Mouse (Mus musculus) embryo, embryonic 11.5 days (tissue): ENCODE data around the gene Trub2.
"Not testable (repeated sequence)": the region's sequence is repeated elsewhere in the genome, so short reads cannot be mapped to it uniquely, and the experiment has no call there.

ENCODE experiments used
- DNase-seq: peaks from one replicate; pipeline ENCODE4 v3.0.0-alpha.2; 2012; ENCODE audit warnings: low read depth, low spot score

Gene Trub2

DNA sequence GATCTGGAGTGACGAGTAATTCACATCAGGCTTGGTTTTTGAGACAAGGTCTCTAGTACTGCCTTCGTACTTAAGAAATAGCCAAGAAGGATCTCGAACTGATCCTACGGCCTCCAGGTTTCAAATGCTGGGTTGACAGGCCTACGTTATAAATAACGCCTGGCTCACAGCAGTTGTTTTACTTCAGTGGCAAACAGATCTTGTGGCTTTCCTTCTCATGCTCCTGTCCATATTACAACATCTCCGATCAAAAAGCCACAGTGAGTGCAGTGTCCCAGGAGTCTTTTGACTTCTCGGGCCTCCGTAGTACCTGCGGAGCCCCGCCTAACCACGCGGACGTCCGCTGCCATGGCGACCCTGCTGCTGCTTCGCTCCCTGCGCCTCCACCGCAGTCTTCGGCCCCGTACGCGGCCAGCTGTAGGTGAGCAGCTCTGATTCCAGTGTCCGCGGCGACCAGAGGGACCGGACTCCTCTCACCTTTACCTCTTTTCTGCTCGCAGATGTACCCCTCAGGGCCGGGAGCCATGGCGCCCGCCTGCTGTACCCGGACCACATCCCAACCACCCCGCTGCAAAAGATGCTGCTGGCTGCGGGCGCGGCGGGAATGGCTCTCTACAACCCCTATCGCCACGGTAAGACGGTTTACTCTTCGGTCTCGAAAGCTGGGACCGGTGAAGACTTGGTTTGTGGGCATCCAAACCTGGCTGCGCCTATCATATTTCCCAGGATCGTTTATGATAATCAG is at the start of gene Trub2:
Trub2 (minus strand) TSS at position 566 of the 745 bp plus-strand sequence.
- peak; percentile 56 for DNase-seq

DNA sequence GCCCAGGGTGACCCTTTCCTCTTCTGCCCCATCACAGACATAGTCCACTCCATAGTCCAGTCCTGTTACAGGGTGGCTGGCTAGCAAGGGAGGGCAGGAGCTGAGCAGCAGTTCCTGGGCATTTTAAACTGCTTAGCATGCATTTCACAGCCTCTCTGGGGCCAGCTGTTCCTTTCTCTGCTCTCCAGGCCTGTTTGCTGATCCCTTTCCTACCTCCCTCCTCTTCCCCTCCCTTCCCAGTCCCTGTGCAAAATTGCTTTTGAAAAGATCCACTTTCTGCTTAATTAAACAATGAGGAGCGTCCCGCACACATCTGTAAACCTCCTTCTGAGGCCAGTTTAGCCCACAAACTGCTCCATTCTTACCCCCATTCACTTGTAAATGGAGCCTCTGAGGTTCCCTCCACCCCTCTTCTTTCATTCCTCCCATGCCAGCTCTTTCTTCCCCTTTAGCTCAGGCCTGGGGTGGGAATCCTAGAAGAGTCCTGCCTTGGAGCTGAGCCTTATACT is 47.1 kb upstream of the Trub2 start:
- no peak for DNase-seq

DNA sequence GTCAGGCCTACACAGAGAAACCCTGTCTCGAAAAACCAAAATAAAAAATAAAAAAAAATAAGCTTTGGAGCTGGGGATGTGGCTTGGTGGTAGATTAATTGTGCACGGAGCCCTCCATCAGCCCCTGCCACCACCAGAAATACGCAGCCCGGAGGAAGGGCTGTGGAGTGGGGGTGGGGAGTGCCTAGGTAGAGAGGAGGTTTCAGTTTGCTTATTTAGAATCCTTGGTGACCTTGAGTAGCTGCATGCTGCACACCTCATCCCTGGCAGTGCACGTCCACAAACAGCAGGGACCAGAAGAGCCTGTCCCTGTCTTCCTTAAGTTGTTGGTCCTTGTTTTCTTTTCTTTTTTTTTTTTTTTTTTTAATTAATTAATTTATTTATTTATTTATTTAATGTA is 45.5 kb upstream of the Trub2 start:
- DNase-seq: no peak

DNA sequence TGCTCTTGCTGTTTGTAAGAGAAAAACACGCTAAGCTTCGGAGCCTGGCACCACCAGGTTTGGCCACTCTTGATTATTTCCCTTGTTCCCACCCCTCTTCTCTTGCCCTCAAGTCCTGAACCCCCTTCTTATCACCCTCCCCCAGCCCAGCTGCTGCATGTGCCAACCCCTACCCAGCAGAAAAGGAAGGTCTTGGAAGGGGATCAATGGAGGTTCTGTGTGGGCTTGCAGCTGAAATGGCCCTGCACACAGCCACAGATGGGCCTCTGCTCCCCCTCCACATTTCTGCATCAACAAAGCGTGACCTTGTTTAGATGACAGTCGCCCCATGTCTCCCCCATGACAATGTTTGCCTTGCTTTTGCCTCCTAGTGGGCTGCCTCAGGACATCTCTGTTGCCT is 42.8 kb upstream of the Trub2 start:
- no peak for DNase-seq

DNA sequence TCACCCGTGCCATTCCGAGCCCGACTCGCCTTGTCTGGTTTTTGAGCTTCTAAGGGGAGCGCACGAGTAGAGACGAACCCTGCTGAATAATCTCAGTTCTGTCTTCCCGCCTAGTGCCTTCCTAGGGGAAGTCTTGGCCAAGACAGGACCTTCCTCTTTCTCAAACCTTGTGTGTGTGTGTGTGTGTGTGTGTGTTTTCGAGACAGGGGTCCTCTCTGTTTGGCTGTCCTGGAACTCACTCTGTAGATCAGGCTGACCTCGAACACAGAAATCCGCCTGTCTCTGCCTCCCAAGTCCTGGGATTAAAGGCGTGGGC is 39.4 kb upstream of the Trub2 start:
- no peak for DNase-seq

DNA sequence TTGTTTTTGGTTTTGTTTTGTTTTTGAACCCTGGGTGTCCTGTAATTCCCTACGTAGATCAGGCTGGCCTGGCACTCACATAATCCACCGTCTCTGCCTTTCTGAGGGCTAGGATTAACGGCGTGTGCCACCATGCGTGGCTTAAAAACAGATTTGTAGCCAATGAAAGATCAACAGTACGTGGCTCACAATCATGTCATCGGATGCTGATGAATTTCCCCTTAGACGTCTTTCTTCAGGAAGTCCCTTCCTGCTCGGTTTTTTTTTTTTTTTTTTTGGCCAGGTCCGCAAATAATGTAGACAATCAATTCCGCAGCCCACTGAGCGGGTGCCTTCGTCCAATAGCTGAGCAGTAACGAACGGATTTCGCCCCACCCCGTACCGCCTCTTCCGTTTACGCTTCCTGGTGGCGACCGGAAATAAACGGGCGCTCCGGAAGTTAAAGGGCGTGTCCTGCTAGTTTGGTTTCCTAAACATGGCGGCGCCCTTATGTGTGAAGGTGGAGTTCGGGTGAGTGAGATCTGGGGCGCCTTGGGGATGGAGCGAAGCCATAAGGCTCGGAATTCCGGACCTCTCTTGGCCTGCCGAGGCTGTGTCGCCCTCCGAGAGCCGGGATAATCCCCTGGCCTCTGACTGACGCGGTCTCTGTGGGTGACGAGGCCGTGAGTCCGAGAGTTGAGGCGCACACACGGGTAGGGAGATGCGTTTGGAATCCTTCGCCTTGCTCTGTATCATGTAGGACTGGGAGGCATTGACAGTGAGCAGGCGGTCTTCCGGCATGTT is 38.8 kb upstream of the Trub2 start:
- peak; percentile 93 for DNase-seq

DNA sequence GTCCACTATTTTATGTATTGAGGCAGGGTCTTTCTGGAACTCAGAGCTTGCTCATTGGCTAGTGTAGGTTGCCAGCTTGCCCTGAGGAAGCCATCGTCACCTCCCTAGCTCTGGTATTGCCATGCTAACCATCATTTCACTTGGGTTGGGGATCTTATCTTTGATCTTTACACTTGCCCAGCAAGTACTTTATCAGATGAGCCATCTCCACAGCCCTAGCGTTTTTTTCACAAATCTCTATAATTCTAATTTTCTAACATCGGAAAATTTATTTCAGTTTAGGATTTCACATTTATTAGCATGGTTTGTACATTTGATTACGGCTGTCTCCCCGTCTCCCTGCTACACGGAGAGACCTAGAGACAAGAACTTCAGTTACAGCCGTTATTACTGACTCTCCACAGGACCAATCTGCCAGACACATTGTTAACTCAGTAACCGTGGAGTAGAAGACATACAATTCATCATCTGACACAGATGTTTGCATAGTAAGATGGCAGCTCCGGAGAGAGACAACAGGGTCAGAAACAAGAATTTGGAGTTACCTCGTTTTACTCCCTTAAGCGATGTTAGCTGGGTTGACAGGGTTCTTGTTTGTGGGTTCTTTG is 38.1 kb upstream of the Trub2 start:
- DNase-seq: no peak

DNA sequence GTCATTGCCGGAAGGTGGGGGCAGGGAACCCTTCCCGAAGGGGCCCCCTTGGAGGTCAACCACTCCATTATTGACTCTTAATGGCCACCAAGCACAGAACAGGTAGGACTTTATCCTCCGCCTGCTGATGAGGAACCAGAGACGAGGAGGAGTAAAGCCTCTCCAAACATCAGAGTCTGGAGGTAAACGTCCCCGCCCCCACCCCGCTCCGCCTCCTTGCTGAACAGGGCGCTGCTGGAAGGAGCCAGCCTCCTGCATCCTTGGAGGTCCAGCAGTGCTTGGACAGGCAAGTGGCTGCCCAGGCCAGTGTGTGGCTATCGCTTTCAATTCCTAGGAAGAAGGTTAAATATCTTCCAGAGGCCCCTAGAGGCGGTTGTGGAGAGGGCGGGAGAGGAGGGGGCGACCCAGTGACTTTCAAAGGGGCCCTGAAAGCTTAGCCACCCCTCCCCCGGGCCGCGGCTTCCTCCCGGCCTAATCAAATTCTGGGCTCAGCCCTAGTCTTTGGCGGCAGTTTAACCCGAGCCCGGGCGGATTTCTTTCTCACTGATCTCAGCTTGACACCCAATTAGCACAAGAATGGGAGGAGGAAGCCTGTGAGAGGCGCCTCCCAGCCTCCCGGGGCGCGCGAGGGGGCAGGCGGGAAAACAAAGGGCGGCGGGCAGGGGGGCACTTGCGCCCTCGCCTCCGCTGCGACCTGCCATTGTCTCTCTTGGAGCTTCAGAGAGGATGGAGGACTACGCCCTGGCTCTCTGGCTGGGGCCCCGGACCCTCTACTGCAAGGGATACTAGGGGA is 31.9 kb upstream of the Trub2 start, which contains the start of gene Urm1:
Urm1 (plus strand) TSS at position 51 of the 793 bp plus-strand sequence.
- DNase-seq: peak; percentile 76

DNA sequence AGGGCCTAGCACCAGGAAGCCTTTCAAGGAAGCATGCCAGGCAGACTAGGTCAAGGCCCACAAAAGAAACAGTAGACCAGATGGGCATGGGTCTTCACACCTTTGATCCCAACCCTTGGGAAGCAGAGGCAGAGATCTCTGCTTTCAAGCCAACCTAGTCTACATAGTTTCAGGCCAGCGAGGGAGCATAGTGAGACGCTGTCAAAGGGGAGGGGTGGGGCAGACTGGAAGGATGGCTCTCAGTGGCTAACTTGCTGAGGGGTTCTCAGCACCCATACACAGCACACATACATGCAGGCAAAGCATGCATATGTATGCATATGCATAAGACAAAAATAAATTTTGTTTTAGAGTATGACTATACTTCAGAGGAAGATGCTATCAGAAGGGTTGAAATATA is 31.1 kb upstream of the Trub2 start:
- no peak for DNase-seq

DNA sequence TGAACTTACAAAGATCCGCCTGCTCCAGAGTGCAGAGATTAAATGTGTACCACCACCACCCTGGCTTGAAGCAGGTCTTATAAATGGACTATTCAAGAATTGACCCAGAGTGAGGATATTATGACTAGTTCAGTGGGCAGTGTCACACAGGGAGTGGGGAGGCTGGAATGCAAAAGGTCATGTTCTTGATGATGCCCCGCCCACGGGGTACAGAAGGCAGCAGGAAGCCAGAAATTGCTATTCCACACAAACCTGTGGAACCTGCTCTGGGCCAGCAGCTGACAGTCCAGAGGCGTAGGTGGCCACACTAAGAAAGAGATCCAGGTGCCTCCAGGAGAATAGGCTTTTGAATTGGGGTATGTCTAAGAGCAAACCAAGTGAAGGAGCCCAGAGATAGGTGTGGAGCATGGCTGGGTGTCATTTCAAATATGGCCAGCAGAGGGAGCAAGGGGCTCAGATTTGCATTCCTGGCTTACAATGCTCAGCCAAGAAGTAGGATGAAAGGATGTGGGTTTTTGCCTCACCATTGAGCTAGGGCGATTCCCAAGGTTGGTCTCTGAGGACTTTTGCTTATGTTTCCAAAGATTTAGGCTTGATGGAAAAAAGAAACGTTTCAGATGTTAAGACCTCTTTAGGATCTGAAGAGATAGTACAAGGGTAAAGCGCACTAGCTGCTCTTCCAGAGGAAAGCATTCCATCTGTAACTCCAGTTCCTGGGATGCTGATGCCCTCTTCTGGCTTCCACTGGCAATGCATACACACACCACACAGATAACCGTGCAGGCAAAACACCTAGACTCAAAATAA is 29.3 kb upstream of the Trub2 start:
- DNase-seq: peak; percentile 77

DNA sequence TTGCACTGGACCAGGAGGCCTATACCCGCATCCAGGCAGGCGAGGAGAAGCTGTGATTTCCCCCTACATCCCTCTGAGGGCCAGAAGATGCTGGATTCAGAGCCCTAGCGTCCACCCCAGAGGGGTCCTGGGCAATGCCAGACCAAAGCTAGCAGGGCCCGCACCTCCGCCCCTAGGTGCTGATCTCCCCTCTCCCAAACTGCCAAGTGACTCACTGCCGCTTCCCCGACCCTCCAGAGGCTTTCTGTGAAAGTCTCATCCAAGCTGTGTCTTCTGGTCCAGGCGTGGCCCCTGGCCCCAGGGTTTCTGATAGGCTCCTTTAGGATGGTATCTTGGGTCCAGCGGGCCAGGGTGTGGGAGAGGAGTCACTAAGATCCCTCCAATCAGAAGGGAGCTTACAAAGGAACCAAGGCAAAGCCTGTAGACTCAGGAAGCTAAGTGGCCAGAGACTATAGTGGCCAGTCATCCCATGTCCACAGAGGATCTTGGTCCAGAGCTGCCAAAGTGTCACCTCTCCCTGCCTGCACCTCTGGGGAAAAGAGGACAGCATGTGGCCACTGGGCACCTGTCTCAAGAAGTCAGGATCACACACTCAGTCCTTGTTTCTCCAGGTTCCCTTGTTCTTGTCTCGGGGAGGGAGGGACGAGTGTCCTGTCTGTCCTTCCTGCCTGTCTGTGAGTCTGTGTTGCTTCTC is 27.5 kb upstream of the Trub2 start:
- no peak for DNase-seq

DNA sequence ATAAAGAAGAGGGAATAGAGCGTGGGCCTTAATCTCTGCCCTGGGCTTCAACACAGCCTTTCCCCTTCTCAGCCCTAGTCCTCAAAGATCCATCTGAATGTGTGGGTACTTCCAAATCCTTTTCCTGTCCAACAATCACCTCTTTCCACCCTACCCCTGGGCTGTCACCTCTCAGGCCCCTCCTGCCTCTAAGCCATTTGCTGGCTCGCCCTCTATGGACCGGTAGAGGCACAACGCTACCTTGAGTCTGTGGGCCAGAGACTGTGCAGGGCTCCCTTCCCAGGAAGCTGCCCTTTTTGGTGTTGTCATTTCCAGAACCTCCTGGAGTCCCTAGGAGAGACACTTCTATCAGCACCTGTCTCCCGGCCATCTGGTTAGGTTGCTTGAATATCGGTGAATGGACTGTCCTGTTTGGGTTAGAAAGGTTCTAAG is 15.1 kb upstream of the Trub2 start:
- DNase-seq: no peak

DNA sequence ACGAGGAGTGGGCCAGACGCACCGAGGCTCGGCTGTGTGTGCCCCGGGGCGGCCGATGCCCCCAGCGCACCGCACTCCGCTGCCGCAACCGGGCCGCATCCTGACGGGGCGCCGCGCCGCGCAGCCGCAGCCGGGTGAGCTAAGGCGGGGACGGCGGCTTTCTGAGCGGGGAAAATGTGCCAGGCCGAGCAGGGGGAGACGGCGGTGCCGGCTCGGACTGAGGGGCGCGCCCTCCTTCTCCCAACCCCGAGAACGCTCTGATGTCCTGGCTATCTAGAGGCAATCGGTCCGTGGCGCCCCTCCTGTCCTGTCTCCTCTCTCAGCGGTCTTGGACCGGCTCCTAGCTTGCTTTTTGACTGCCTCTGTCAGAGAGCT is 14.5 kb upstream of the Trub2 start:
- peak; percentile 22 for DNase-seq

DNA sequence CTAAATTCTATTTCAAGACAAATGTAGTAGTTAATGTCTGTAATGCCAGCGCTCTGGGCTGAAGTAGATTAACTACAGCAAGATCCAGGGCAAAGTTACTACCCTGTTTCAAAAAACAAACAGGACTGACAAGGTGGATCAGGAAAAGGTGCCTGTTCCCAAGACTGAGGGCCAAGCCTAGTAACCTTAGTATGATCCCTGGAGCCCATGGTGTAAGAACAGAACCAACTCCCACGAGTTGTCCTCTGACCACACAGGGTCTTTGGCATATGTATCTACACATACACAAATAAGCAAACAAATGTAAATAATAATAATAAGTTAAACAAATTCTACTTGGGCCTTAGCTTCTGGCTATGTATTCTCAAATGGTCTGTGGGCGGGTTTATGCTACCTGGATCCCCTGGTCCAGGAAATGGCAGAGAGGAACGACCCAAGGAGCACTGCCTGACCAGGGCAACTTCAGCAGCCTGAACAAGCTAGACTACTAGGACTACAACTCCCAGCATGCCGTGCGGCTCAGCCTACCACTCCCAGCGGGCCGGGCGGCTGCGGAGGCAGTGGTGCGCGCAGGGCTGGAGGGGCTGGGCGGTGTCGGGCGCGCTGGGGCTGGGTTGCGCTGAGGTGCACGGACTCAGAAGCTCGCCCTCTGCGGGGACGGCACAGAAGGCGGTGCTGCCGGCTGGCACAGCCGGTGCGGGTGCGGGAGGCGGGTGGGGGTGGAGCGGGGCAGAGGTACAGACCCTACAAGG is 13.9 kb upstream of the Trub2 start, which contains the start of gene Slc27a4:
Slc27a4 (plus strand) TSS at position 560 of the 752 bp plus-strand sequence.
- DNase-seq: peak; percentile 83

DNA sequence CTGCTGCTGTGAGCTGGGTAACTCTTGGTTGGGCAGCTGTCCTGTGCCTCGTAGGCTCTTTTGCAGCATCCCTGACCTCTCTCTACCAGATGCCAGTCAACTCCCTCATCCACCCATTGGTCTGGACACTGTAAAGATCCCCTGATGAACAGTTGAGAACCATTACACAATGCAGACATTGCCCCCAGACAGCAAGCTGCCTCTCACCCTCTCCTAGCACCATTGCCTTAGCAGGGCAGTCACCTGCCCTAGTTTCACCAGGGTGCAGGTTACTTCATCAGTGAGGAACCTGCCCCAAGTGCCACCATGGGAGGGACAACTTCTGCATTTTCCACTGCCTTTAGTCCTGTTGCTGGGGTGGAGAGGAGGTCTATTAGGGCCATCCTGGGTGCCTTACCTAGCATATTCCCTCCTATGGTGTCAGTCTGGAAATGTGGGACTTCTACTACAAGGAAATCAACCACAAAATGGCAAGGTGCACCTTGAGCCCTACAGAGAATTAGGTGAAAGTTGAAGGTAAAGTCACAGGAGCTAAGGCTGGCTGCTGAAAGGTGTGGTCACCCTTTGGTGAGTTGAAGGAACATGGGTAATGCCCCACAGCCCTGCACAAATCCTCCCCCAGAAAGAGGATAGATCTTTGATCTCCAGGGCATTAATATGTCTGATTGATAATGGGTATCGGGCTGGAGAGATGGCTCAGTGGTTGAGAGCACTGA is 4.6 kb upstream of the Trub2 start:
- DNase-seq: no peak

DNA sequence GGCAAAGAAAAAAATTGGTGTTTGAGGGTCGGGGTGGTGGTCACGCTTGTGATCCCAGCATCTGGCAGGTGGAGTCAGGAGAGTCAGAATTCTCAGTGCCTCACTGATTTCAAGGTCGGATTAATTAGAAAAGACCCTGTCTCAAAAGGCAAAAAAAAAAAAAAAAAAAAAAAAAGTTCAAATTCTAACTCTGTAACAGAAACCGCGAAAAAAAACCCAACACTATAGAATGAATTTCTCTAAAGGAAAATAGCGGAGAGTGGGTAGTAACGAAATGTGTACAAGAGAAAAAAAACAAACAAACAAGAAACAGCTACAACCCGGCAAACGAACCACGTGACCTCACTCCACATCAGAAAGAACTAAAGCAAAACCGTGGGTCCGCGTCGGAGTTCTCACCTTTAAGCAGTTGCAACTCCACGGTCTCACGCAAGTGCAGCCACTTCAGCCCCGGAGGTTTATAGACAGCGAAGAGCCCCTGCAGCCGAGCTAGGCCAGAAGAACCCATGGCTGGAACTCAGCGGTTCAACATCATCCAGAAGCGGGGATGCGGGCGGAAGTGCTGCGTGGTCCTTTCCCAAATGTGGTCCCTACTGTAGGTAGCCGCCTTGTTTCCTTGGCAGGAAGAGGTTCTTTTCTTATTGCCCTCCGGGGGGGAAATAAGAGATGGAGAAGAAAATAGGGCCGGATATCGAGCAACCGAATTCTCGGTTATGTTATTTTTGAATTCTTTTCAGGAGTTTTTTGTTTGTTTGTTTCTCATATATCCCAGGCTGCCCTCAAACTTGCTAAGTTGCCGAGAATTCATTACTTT is 991 bp downstream of the Trub2 start, which contains the start of gene Coq4:
Coq4 (plus strand) TSS at position 390 of the 814 bp plus-strand sequence.
- DNase-seq: peak; percentile 85

DNA sequence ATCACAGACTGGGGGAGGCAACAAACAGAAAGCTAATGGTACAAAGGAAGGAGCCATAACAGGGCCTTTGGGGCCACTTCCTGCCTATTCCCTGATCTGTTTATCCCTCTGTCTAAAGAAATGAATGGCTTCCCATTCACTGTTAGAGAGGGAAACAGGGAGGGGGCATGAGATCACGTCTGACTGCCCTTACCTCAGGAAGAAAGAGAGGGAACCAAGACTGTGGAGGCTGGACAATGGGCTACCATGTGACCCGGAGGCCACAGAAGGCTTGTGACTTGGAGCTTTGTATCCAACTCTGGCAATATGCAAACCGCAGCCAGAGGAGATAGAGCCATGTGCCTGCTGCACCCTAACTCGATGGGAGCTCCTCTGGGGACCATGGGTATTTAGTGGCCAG is 4.0 kb downstream of the Trub2 start:
- DNase-seq: no peak

DNA sequence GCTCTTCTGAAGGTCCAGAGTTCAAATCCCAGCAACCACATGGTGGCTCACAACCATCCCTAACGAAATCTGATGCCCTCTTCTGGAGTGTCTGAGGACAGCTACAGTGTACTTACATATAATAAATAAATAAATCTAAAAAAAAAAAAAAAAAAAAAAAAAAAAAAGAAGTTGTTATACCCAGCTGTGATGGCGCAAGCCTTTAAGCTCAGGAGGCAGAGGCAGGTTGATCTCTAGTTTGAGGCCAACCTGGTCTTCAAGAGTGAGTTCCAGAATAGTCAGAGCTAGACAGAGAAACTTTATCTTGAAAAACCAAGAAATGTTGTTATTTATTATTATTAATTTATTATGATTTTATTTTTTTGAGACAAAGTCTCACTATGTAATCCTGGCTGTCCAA is 7.0 kb downstream of the Trub2 start:
- not testable (repeated sequence) for DNase-seq
